Mouse (Mus musculus): ENCODE measurements at regions not wholly inside any gene's neighbourhood (a gene's known extent, or its start where the extent isn't known, plus 50 kb on each side); places are given as distances from the start of the nearest gene placed in this dataset.

- TF ChIP-seq POLR2A (IDR thresholded peaks at IDR 0.05; ENCODE audit: low read depth, low read length): no peak
- no peak for TF ChIP-seq CTCF (conservative IDR thresholded peaks at IDR 0.05; ENCODE audit: insufficient read depth, insufficient read length, low read depth, low read length)
These were observed 182.4 kb upstream of the Atp5g3 start for GRCm38 (mm10) chr2:74093494-74093893.

Data from kidney, adult 2 months (tissue).